Mouse (Mus musculus): ENCODE results near the gene 1700023F06Rik. TPM values are rescaled to one million over a fixed set of nuclear protein-coding genes. Genes with fewer than 3 reads are reported as not detected.

The 1700023F06Rik gene
- polyA plus RNA-seq, 1 experiment from 2014 or later: not detected

GRCm38 (mm10) chr11:103201664-103202063, 6.7 kb downstream of the 1700023F06Rik start:
- ATAC-seq (replicated peaks; ENCODE audit: insufficient number of reproducible peaks, low FRiP score, low TSS enrichment): no peak
- WGBS (ENCODE audit: insufficient replicate concordance): 32% methylated on average over 6 of the region's 6 CpGs
- peaks cover 12% of the 10 kb centered on the region; the same call in 1 of the 2 replicates for H3K4me1 ChIP-seq (ENCODE audit: control insufficient read depth, insufficient read depth, low read length)
- no peak overlapping the region for H3K4me3 ChIP-seq (ENCODE audit: low read depth, low read length)
- H3K9ac ChIP-seq (ENCODE audit: low read depth, low read length): no peak overlapping the region
- H3K36me3 ChIP-seq (ENCODE audit: control insufficient read depth, insufficient read depth, low read length): no peaks in the 10 kb centered on the region
- no peaks in the 10 kb centered on the region for H3K9me3 ChIP-seq (replicated peaks; ENCODE audit: control insufficient read depth, low read length)
- no peak overlapping the region for H3K4me2 ChIP-seq
- H3K27ac ChIP-seq (ENCODE audit: low read depth, low read length): no peak overlapping the region
- peaks cover 60% of the 10 kb centered on the region for H3K27me3 ChIP-seq (ENCODE audit: control insufficient read depth, insufficient read depth, low read length)

- H3K27me3 ChIP-seq (ENCODE audit: control insufficient read depth, insufficient read depth, low read length): peaks cover 84% of the 10 kb centered on the region
- H3K4me2 ChIP-seq: peak overlapping the region; percentile 69
- peak overlapping the region; percentile 36 for H3K4me3 ChIP-seq (ENCODE audit: low read depth, low read length)
- H3K4me1 ChIP-seq (ENCODE audit: control insufficient read depth, insufficient read depth, low read length): peaks cover 12% of the 10 kb centered on the region; the same call in 1 of the 2 replicates
- 3% methylated on average over 58 of the region's 59 CpGs for WGBS (ENCODE audit: insufficient replicate concordance)
- no peak overlapping the region for H3K9ac ChIP-seq (ENCODE audit: low read depth, low read length)
- no peak overlapping the region for H3K27ac ChIP-seq (ENCODE audit: low read depth, low read length)
- H3K9me3 ChIP-seq (replicated peaks; ENCODE audit: control insufficient read depth, low read length): no peaks in the 10 kb centered on the region
- H3K36me3 ChIP-seq (ENCODE audit: control insufficient read depth, insufficient read depth, low read length): no peaks in the 10 kb centered on the region
- ATAC-seq (replicated peaks; ENCODE audit: insufficient number of reproducible peaks, low FRiP score, low TSS enrichment): no peak
These were observed 9.2 kb downstream of the 1700023F06Rik start for GRCm38 (mm10) chr11:103198911-103199803.

- H3K9ac ChIP-seq (ENCODE audit: low read depth, low read length): no peak overlapping the region
- no peak overlapping the region for H3K27ac ChIP-seq (ENCODE audit: low read depth, low read length)
- no peaks in the 10 kb centered on the region for H3K36me3 ChIP-seq (ENCODE audit: control insufficient read depth, insufficient read depth, low read length)
- peaks cover 12% of the 10 kb centered on the region; the same call in 1 of the 2 replicates for H3K4me1 ChIP-seq (ENCODE audit: control insufficient read depth, insufficient read depth, low read length)
- H3K4me2 ChIP-seq: no peak overlapping the region
- no peak for ATAC-seq (replicated peaks; ENCODE audit: insufficient number of reproducible peaks, low FRiP score, low TSS enrichment)
- WGBS (ENCODE audit: insufficient replicate concordance): 5% methylated on average over 16 of the region's 16 CpGs
- peaks cover 92% of the 10 kb centered on the region for H3K27me3 ChIP-seq (ENCODE audit: control insufficient read depth, insufficient read depth, low read length)
- H3K9me3 ChIP-seq (replicated peaks; ENCODE audit: control insufficient read depth, low read length): no peaks in the 10 kb centered on the region
- 0 out of 2 replicates have a peak overlapping the region, but pooled peaks have one; percentile 36 for H3K4me3 ChIP-seq (ENCODE audit: low read depth, low read length)
These were observed 10.0 kb downstream of the 1700023F06Rik start for GRCm38 (mm10) chr11:103198339-103198738.

- Histone ChIP-seq H3K4me3 (ENCODE audit: low read depth, low read length) (no peak overlapping the region), H3K9me3 (replicated peaks; ENCODE audit: control insufficient read depth, low read length) (no peaks in the 10 kb centered on the region), H3K36me3 (ENCODE audit: control insufficient read depth, insufficient read depth, low read length) (no peaks in the 10 kb centered on the region), H3K27ac (ENCODE audit: low read depth, low read length) (no peak overlapping the region), H3K9ac (ENCODE audit: low read depth, low read length) (no peak overlapping the region), H3K4me2 (no peak overlapping the region), H3K4me1 (ENCODE audit: control insufficient read depth, insufficient read depth, low read length) (peaks cover 16% of the 10 kb centered on the region; the same call in 1 of the 2 replicates), H3K27me3 (ENCODE audit: control insufficient read depth, insufficient read depth, low read length) (peaks cover 97% of the 10 kb centered on the region)
- no peak for ATAC-seq (replicated peaks; ENCODE audit: insufficient number of reproducible peaks, low FRiP score, low TSS enrichment)
- 67% methylated on average over 4 of the region's 4 CpGs for WGBS (ENCODE audit: insufficient replicate concordance)
These were observed 11.0 kb downstream of the 1700023F06Rik start for GRCm38 (mm10) chr11:103197340-103197739.

GRCm38 (mm10) chr11:103195656-103196055, 12.7 kb downstream of the 1700023F06Rik start:
- Histone ChIP-seq H3K9ac (ENCODE audit: low read depth, low read length) (no peak overlapping the region), H3K36me3 (ENCODE audit: control insufficient read depth, insufficient read depth, low read length) (no peaks in the 10 kb centered on the region), H3K27me3 (ENCODE audit: control insufficient read depth, insufficient read depth, low read length) (peaks cover 100% of the 10 kb centered on the region), H3K4me2 (no peak overlapping the region), H3K4me1 (ENCODE audit: control insufficient read depth, insufficient read depth, low read length) (peaks cover 17% of the 10 kb centered on the region; the same call in 1 of the 2 replicates), H3K9me3 (replicated peaks; ENCODE audit: control insufficient read depth, low read length) (no peaks in the 10 kb centered on the region), H3K27ac (ENCODE audit: low read depth, low read length) (no peak overlapping the region), H3K4me3 (ENCODE audit: low read depth, low read length) (no peak overlapping the region)
- 81% methylated on average over 5 of the region's 5 CpGs for WGBS (ENCODE audit: insufficient replicate concordance)
- ATAC-seq (replicated peaks; ENCODE audit: insufficient number of reproducible peaks, low FRiP score, low TSS enrichment): no peak

- 82% methylated on average over 18 of the region's 18 CpGs for WGBS (ENCODE audit: insufficient replicate concordance)
- Histone ChIP-seq H3K9me3 (replicated peaks; ENCODE audit: control insufficient read depth, low read length) (no peaks in the 10 kb centered on the region), H3K4me3 (ENCODE audit: low read depth, low read length) (no peak overlapping the region), H3K27me3 (ENCODE audit: control insufficient read depth, insufficient read depth, low read length) (peaks cover 99% of the 10 kb centered on the region), H3K4me2 (no peak overlapping the region), H3K4me1 (ENCODE audit: control insufficient read depth, insufficient read depth, low read length) (peaks cover 17% of the 10 kb centered on the region; the same call in 1 of the 2 replicates), H3K9ac (ENCODE audit: low read depth, low read length) (no peak overlapping the region), H3K27ac (ENCODE audit: low read depth, low read length) (no peak overlapping the region), H3K36me3 (ENCODE audit: control insufficient read depth, insufficient read depth, low read length) (no peaks in the 10 kb centered on the region)
- no peak for ATAC-seq (replicated peaks; ENCODE audit: insufficient number of reproducible peaks, low FRiP score, low TSS enrichment)
These were observed 13.1 kb downstream of the 1700023F06Rik start for GRCm38 (mm10) chr11:103195236-103195635.

GRCm38 (mm10) chr11:103193825-103194168, 14.6 kb downstream of the 1700023F06Rik start:
- H3K27me3 ChIP-seq (ENCODE audit: control insufficient read depth, insufficient read depth, low read length): peaks cover 93% of the 10 kb centered on the region
- no peak for ATAC-seq (replicated peaks; ENCODE audit: insufficient number of reproducible peaks, low FRiP score, low TSS enrichment)
- H3K4me1 ChIP-seq (ENCODE audit: control insufficient read depth, insufficient read depth, low read length): peaks cover 9% of the 10 kb centered on the region; the same call in 1 of the 2 replicates
- no peaks in the 10 kb centered on the region for H3K9me3 ChIP-seq (replicated peaks; ENCODE audit: control insufficient read depth, low read length)
- 35% methylated on average over 9 of the region's 9 CpGs for WGBS (ENCODE audit: insufficient replicate concordance)
- no peaks in the 10 kb centered on the region for H3K36me3 ChIP-seq (ENCODE audit: control insufficient read depth, insufficient read depth, low read length)
- no peak overlapping the region for H3K4me3 ChIP-seq (ENCODE audit: low read depth, low read length)
- no peak overlapping the region for H3K4me2 ChIP-seq
- H3K27ac ChIP-seq (ENCODE audit: low read depth, low read length): no peak overlapping the region
- no peak overlapping the region for H3K9ac ChIP-seq (ENCODE audit: low read depth, low read length)

- Histone ChIP-seq H3K27me3 (ENCODE audit: control insufficient read depth, insufficient read depth, low read length) (peaks cover 86% of the 10 kb centered on the region), H3K4me1 (ENCODE audit: control insufficient read depth, insufficient read depth, low read length) (0 out of 2 replicates have a peak, but pooled peaks cover 5% of the 10 kb centered on the region), H3K9me3 (replicated peaks; ENCODE audit: control insufficient read depth, low read length) (no peaks in the 10 kb centered on the region), H3K36me3 (ENCODE audit: control insufficient read depth, insufficient read depth, low read length) (no peaks in the 10 kb centered on the region), H3K4me3 (ENCODE audit: low read depth, low read length) (peak overlapping the region; percentile 22), H3K27ac (ENCODE audit: low read depth, low read length) (no peak overlapping the region), H3K4me2 (peak overlapping the region; percentile 58), H3K9ac (ENCODE audit: low read depth, low read length) (no peak overlapping the region)
- WGBS (ENCODE audit: insufficient replicate concordance): 7% methylated on average over 44 of the region's 44 CpGs
- no peak for ATAC-seq (replicated peaks; ENCODE audit: insufficient number of reproducible peaks, low FRiP score, low TSS enrichment)
These were observed 15.2 kb downstream of the 1700023F06Rik start for GRCm38 (mm10) chr11:103192956-103193824.
